13 mouse cellular contexts compared by ENCODE assay signal in genomic region chr6:83244422-83245061, GRCm38 (mm10). TPM values are rescaled to one million over a fixed set of nuclear protein-coding genes. Genes with fewer than 3 reads are reported as not detected.
DNase-seq lines count a peak whose midpoint lies in the region; ATAC-seq and TF ChIP-seq lines count a peak whose summit lies in the region.
"Had no signal": no experiment of that assay in that cellular context is flagged by ENCODE, and none has a peak within 500 bp of the region (broad histone marks: within the 10 kb centered on the region; RNA-seq: fewer than 3 reads in every experiment).

No protein-coding gene starts in this region.

- H3K4me1 ChIP-seq in embryonic facial prominence, embryonic 11.5 days (ENCODE audit: control insufficient read depth, insufficient read depth, low read length), result no peaks in the 10 kb centered on the region
- H3K4me1 ChIP-seq in embryonic facial prominence, embryonic 10.5 days, result peaks cover 33% of the 10 kb centered on the region
- peaks cover 9% of the 10 kb centered on the region; the same call in 1 of the 2 replicates for H3K4me1 ChIP-seq in kidney, embryonic 16.5 days (ENCODE audit: insufficient read depth, low read length)
- no peaks in the 10 kb centered on the region; the same call in 1 of the 2 replicates for H3K4me1 ChIP-seq in embryonic fibroblast, embryonic 13.5 days (ENCODE audit: control insufficient read depth, insufficient read depth, low read length)

- no peaks in the 10 kb centered on the region for H3K36me3 ChIP-seq in embryonic facial prominence, embryonic 11.5 days (replicated peaks; ENCODE audit: control insufficient read depth, insufficient read depth, low read depth, low read length)
- H3K36me3 ChIP-seq in embryonic facial prominence, embryonic 10.5 days (replicated peaks), result no peaks in the 10 kb centered on the region
- no peaks in the 10 kb centered on the region for H3K36me3 ChIP-seq in kidney, embryonic 16.5 days (ENCODE audit: insufficient read depth, low read length)

- no peak for TF ChIP-seq CTCF in embryonic fibroblast, embryonic 13.5 days (IDR thresholded peaks at IDR 0.05; ENCODE audit: borderline replicate concordance, insufficient read depth, low read length)

- no peaks in the 10 kb centered on the region for H3K9me3 ChIP-seq in embryonic facial prominence, embryonic 11.5 days (replicated peaks; ENCODE audit: control insufficient read depth, low read length)
- H3K9me3 ChIP-seq in embryonic facial prominence, embryonic 10.5 days, result no peaks in the 10 kb centered on the region
- no peaks in the 10 kb centered on the region for H3K9me3 ChIP-seq in kidney, embryonic 16.5 days (ENCODE audit: low read length)
- H3K9me3 ChIP-seq: forebrain, embryonic 13.5 days had no signal

- no peaks in the 10 kb centered on the region for H3K27me3 ChIP-seq in embryonic facial prominence, embryonic 11.5 days (ENCODE audit: control insufficient read depth, insufficient read depth, low read length)
- peaks cover 42% of the 10 kb centered on the region for H3K27me3 ChIP-seq in embryonic facial prominence, embryonic 10.5 days (replicated peaks; ENCODE audit: low read depth, poor library complexity, severe bottlenecking)
- no peaks in the 10 kb centered on the region for H3K27me3 ChIP-seq in kidney, embryonic 16.5 days (ENCODE audit: insufficient read depth, low read length)

- no peak overlapping the region for H3K4me3 ChIP-seq in embryonic facial prominence, embryonic 11.5 days (ENCODE audit: low read depth, low read length)
- H3K4me3 ChIP-seq in embryonic facial prominence, embryonic 10.5 days, result no peak overlapping the region
- H3K4me3 ChIP-seq in kidney, embryonic 16.5 days (ENCODE audit: low read length), result no peak overlapping the region
- no peak overlapping the region for H3K4me3 ChIP-seq in embryonic fibroblast, embryonic 13.5 days (ENCODE audit: insufficient read depth, low read length)
- H3K4me3 ChIP-seq: forebrain, embryonic 13.5 days; myocyte had no signal

- no peak overlapping the region for H3K4me2 ChIP-seq in embryonic facial prominence, embryonic 11.5 days (ENCODE audit: low read depth, low read length)
- H3K4me2 ChIP-seq in kidney, embryonic 16.5 days (replicated peaks; ENCODE audit: low read depth, low read length), result no peak overlapping the region
- H3K4me2 ChIP-seq: forebrain, embryonic 13.5 days had no signal

- no peak overlapping the region for H3K9ac ChIP-seq in embryonic facial prominence, embryonic 11.5 days (replicated peaks; ENCODE audit: low read length)
- no peak overlapping the region for H3K9ac ChIP-seq in kidney, embryonic 16.5 days (replicated peaks; ENCODE audit: low read length)
- H3K9ac ChIP-seq: forebrain, embryonic 13.5 days had no signal

- ATAC-seq in embryonic facial prominence, embryonic 11.5 days (replicated peaks; ENCODE audit: insufficient number of reproducible peaks, low FRiP score, low TSS enrichment, low read depth), result no peak
- ATAC-seq in kidney, embryonic 16.5 days (ENCODE audit: low FRiP score, low TSS enrichment), result no peak
- ATAC-seq: forebrain, embryonic 13.5 days had no signal

- 45% methylated on average over 10 of the region's 10 CpGs for WGBS in embryonic facial prominence, embryonic 11.5 days
- WGBS in embryonic facial prominence, embryonic 10.5 days, result 46% methylated on average over 10 of the region's 10 CpGs
- WGBS in kidney, embryonic 16.5 days, result 25% methylated on average over 10 of the region's 10 CpGs

- DNase-seq in embryonic facial prominence, embryonic 11.5 days (ENCODE audit: low spot score), result peak; percentile 26
- no peak for DNase-seq in embryonic facial prominence, embryonic 10.5 days (ENCODE audit: low spot score)
- DNase-seq in kidney, postnatal 4 days, result no peak
- peak; percentile 39 for DNase-seq in 3T3-L1 (ENCODE audit: low read depth, low spot score)
- no peak for DNase-seq in layer of hippocampus, adult 11-12 months (ENCODE audit: low spot score)
- no peak for DNase-seq in left cerebral cortex, postnatal 10 days (ENCODE audit: extremely low spot score in 1 of 2, low spot score in 2 of 2)
- DNase-seq: thymus, adult 18-20 months had no signal

- intact Hi-C loops in left cerebral cortex, postnatal 10 days (cut with DNase I), result no loop called here

- no peak for TF ChIP-seq POLR2A in embryonic fibroblast, embryonic 13.5 days (IDR thresholded peaks at IDR 0.05; ENCODE audit: low read depth, low read length)

- no peak overlapping the region for H3K27ac ChIP-seq in embryonic facial prominence, embryonic 11.5 days (replicated peaks; ENCODE audit: low read depth, low read length)
- no peak overlapping the region for H3K27ac ChIP-seq in embryonic facial prominence, embryonic 10.5 days (replicated peaks)
- 0 out of 2 replicates have a peak overlapping the region, but pooled peaks have one; percentile 0 for H3K27ac ChIP-seq in kidney, embryonic 16.5 days (ENCODE audit: low read length)
- H3K27ac ChIP-seq in embryonic fibroblast, embryonic 13.5 days (ENCODE audit: insufficient read depth, low read length), result peak overlapping the region; percentile 14
- H3K27ac ChIP-seq: forebrain, embryonic 13.5 days had no signal

RNA-seq across cellular contexts. Expression of gene Slc4a5, which starts 24.9 kb away (rescaled TPM):
- 1.0 and 1.1 TPM in 2 replicates for polyA plus RNA-seq in embryonic facial prominence, embryonic 11.5 days (2014; fragmentation: Nextera tagmentation; extraction: Ambion mirVana)
- polyA plus RNA-seq in embryonic facial prominence, embryonic 10.5 days (2016; fragmentation: Nextera tagmentation; extraction: Ambion mirVana), result 0.70 and 0.97 TPM in 2 replicates
- polyA plus RNA-seq in kidney, embryonic 16.5 days (2015; fragmentation: Nextera tagmentation; extraction: Ambion mirVana), result 0.72 and 0.91 TPM in 2 replicates
- not detected in 2 replicates for polyA plus RNA-seq in embryonic fibroblast, embryonic 13.5 days (2011; ENCODE audit: insufficient read length, low read depth, missing spikeins)
- under 1 TPM; 0.71 to 0.75 TPM for total RNA-seq in left cerebral cortex, postnatal 10 days (2021)
- total RNA-seq: gastrocnemius, adult 8-10 months; hematopoietic stem cell, adult 5-6 weeks had no signal

Comparison
In these comparisons a context has a peak if more than half of its experiments do, and no peak if none do; other contexts are left out.
1. DNase-seq: peak in embryonic facial prominence, embryonic 11.5 days (single experiment) and 3T3-L1 (single experiment); none in embryonic facial prominence, embryonic 10.5 days (single experiment), kidney, postnatal 4 days (0 of 2), layer of hippocampus, adult 11-12 months (single experiment) and left cerebral cortex, postnatal 10 days (0 of 2).
2. H3K27ac ChIP-seq: peak in kidney, embryonic 16.5 days (single experiment) and embryonic fibroblast, embryonic 13.5 days (single experiment); none in embryonic facial prominence, embryonic 11.5 days (single experiment) and embryonic facial prominence, embryonic 10.5 days (single experiment).